ENCODE assay signal across 27 mouse cellular contexts in genomic region chr1:191114868-191115267, GRCm38 (mm10). TPM values are rescaled to one million over a fixed set of nuclear protein-coding genes. Genes with fewer than 3 reads are reported as not detected.
DNase-seq lines count a peak whose midpoint lies in the region; ATAC-seq and TF ChIP-seq lines count a peak whose summit lies in the region.
"Had no signal": no experiment of that assay in that cellular context is flagged by ENCODE, and none has a peak within 500 bp of the region (broad histone marks: within the 10 kb centered on the region; RNA-seq: fewer than 3 reads in every experiment).

No protein-coding gene starts in this region.

- no peak overlapping the region for H3K4me3 ChIP-seq in heart, adult 2 months
- no peak overlapping the region for H3K4me3 ChIP-seq in liver, adult 2 months (ENCODE audit: insufficient read depth, low read depth, low read length)
- no peak overlapping the region for H3K4me3 ChIP-seq in liver, embryonic 12.5 days
- H3K4me3 ChIP-seq in CH12.LX (replicated peaks in 1 of 3; ENCODE audit: low read depth in 2 of 3, low read length in 2 of 3, poor library complexity in 1 of 3), result peak overlapping the region in 1 of 3 experiments; percentile 9
- H3K4me3 ChIP-seq: forebrain, embryonic 15.5 days; hindbrain, embryonic 15.5 days; limb, embryonic 13.5 days; midbrain, embryonic 12.5 days; neural tube, embryonic 13.5 days had no signal

- TF ChIP-seq EP300 in heart, adult 2 months (IDR thresholded peaks at IDR 0.05; ENCODE audit: insufficient read depth, low read depth, low read length), result no peak
- TF ChIP-seq EP300 in CH12.LX (IDR thresholded peaks at IDR 0.05; ENCODE audit: low read length), result peak; percentile 83

- WGBS in heart, adult 2 months, result 47% methylated on average over 7 of the region's 7 CpGs
- 71% methylated on average over 7 of the region's 7 CpGs for WGBS in liver, adult 2 months
- WGBS in liver, embryonic 12.5 days (ENCODE audit: insufficient replicate concordance), result 36% methylated on average over 7 of the region's 7 CpGs

- TF ChIP-seq RAD21 in CH12.LX (IDR thresholded peaks at IDR 0.05; ENCODE audit: low read depth, low read length), result peak; percentile 3

- no peaks in the 10 kb centered on the region for H3K9me3 ChIP-seq in liver, embryonic 12.5 days (replicated peaks)
- no peaks in the 10 kb centered on the region for H3K9me3 ChIP-seq in CH12.LX (replicated peaks; ENCODE audit: low read length)
- H3K9me3 ChIP-seq: forebrain, embryonic 15.5 days; hindbrain, embryonic 15.5 days; limb, embryonic 13.5 days; midbrain, embryonic 12.5 days; neural tube, embryonic 13.5 days had no signal

- DNase-seq in heart, adult 2 months, result peak; percentile 24 to 31
- DNase-seq in heart, postnatal 14 days, result no peak
- no peak for DNase-seq in liver, adult 2 months (ENCODE audit: extremely low read depth, low read depth, low spot score)
- peak; percentile 90 for DNase-seq in CH12.LX (ENCODE audit: extremely low read depth)
- no peak for DNase-seq in left cerebral cortex, postnatal 25 days (ENCODE audit: low spot score in 2 of 2)
- no peak for DNase-seq in left cerebral cortex, adult 9 months (ENCODE audit: low spot score in 2 of 2)
- DNase-seq: cerebellum, adult 9-11 months; embryo, embryonic 11 days; kidney, adult 11 months; kidney, postnatal 14 days; lung, embryonic 14.5 days; lung, postnatal 4 days; thymus, postnatal 14 days had no signal

- no peak overlapping the region for H3K9ac ChIP-seq in heart, adult 2 months (ENCODE audit: low read depth, low read length)
- no peak overlapping the region for H3K9ac ChIP-seq in liver, adult 2 months (ENCODE audit: low read depth, low read length)
- H3K9ac ChIP-seq in liver, embryonic 12.5 days, result no peak overlapping the region
- peak overlapping the region; percentile 11; the same call in 1 of the 2 replicates for H3K9ac ChIP-seq in CH12.LX (ENCODE audit: insufficient read depth, low read depth)
- H3K9ac ChIP-seq: forebrain, embryonic 15.5 days; hindbrain, embryonic 15.5 days; limb, embryonic 13.5 days; lung, embryonic 14.5 days; midbrain, embryonic 12.5 days; neural tube, embryonic 13.5 days had no signal

- H3K79me2 ChIP-seq in heart, adult 2 months (replicated peaks; ENCODE audit: control insufficient read depth, insufficient read depth, low read length), result no peaks in the 10 kb centered on the region
- H3K79me2 ChIP-seq in liver, adult 2 months (ENCODE audit: control insufficient read depth, insufficient read depth, low read length), result no peaks in the 10 kb centered on the region
- H3K79me2 ChIP-seq in CH12.LX (replicated peaks; ENCODE audit: control insufficient read depth, extremely low read depth, insufficient read depth, poor library complexity, severe bottlenecking), result no peaks in the 10 kb centered on the region

- TF ChIP-seq CTCF in heart, adult 2 months (IDR thresholded peaks at IDR 0.05), result no peak
- TF ChIP-seq CTCF in liver, adult 2 months (IDR thresholded peaks at IDR 0.05; ENCODE audit: low read depth, low read length), result no peak
- no peak for TF ChIP-seq CTCF in CH12.LX (conservative IDR thresholded peaks at IDR 0.05 in 1 of 2, IDR thresholded peaks at IDR 0.05 in 1 of 2; ENCODE audit: low read depth in 2 of 2, low read length in 2 of 2)

- ATAC-seq in liver, embryonic 12.5 days, result no peak
- ATAC-seq in granulocyte monocyte progenitor cell, adult 5-6 weeks (replicated peaks; ENCODE audit: poor library complexity, severe bottlenecking), result peak; percentile 45
- ATAC-seq: forebrain, embryonic 15.5 days had no signal

- dilution Hi-C loops in CH12.LX (cut with MboI; ENCODE audit: extremely low pct_ligation_motif_present, extremely low pct_unique_long_range_greater_than_20kb, low sequenced_read_pairs), result no loop called here

- TF ChIP-seq POLR2A in heart, adult 2 months (IDR thresholded peaks at IDR 0.05; ENCODE audit: insufficient read depth, low read depth, low read length), result no peak
- no peak for TF ChIP-seq POLR2A in liver, adult 2 months (IDR thresholded peaks at IDR 0.05; ENCODE audit: extremely low read depth, insufficient read depth, low read length)
- TF ChIP-seq POLR2A in CH12.LX (IDR thresholded peaks at IDR 0.05; ENCODE audit: low read depth, low read length), result no peak

- H3K4me1 ChIP-seq in heart, adult 2 months (ENCODE audit: control insufficient read depth, insufficient read depth, low read length), result peaks cover 3% of the 10 kb centered on the region; the same call in 1 of the 2 replicates
- H3K4me1 ChIP-seq in liver, adult 2 months (ENCODE audit: control insufficient read depth, insufficient read depth, low read length), result no peaks in the 10 kb centered on the region
- H3K4me1 ChIP-seq in liver, embryonic 12.5 days, result peaks cover 18% of the 10 kb centered on the region
- H3K4me1 ChIP-seq in CH12.LX (ENCODE audit: control insufficient read depth in 1 of 2, insufficient read depth in 2 of 2), result peaks cover 39 to 78% of the 10 kb centered on the region in 2 experiments
- H3K4me1 ChIP-seq: forebrain, embryonic 15.5 days; hindbrain, embryonic 15.5 days; limb, embryonic 13.5 days; midbrain, embryonic 12.5 days had no signal

- H3K36me3 ChIP-seq in heart, adult 2 months (ENCODE audit: control insufficient read depth, insufficient read depth, low read length), result no peaks in the 10 kb centered on the region
- no peaks in the 10 kb centered on the region for H3K36me3 ChIP-seq in liver, adult 2 months (ENCODE audit: control insufficient read depth, insufficient read depth, low read length)
- H3K36me3 ChIP-seq in liver, embryonic 12.5 days, result no peaks in the 10 kb centered on the region
- peaks cover 0 to 2% of the 10 kb centered on the region in 2 experiments for H3K36me3 ChIP-seq in CH12.LX (replicated peaks in 1 of 2; ENCODE audit: control insufficient read depth in 1 of 2, insufficient read depth in 1 of 2, low read length in 1 of 2)
- H3K36me3 ChIP-seq: forebrain, embryonic 15.5 days; hindbrain, embryonic 15.5 days; limb, embryonic 13.5 days; midbrain, embryonic 12.5 days; neural tube, embryonic 13.5 days had no signal

- intact Hi-C loops in heart, adult 2 months (cut with DNase I), result no loop called here
- intact Hi-C loops in heart, postnatal 14 days (cut with DNase I), result loop anchor here (2.0 kb wide), 1 partner anchor 18 kb away; the partner anchor contains the start of gene Batf3
- intact Hi-C loops in left cerebral cortex, postnatal 25 days (cut with DNase I), result no loop called here

- H3K27me3 ChIP-seq in heart, adult 2 months (ENCODE audit: control insufficient read depth, insufficient read depth, low read length), result no peaks in the 10 kb centered on the region
- no peaks in the 10 kb centered on the region for H3K27me3 ChIP-seq in liver, adult 2 months (ENCODE audit: control insufficient read depth, insufficient read depth, low read length)
- no peaks in the 10 kb centered on the region for H3K27me3 ChIP-seq in liver, embryonic 12.5 days (replicated peaks)
- H3K27me3 ChIP-seq in CH12.LX (replicated peaks), result no peaks in the 10 kb centered on the region
- H3K27me3 ChIP-seq: forebrain, embryonic 15.5 days; hindbrain, embryonic 15.5 days; limb, embryonic 13.5 days; midbrain, embryonic 12.5 days; neural tube, embryonic 13.5 days had no signal

- in situ Hi-C loops in CH12.LX (cut with MboI; ENCODE audit: low pct_ligation_motif_present, low pct_unique_long_range_greater_than_20kb, low sequenced_read_pairs), result loop anchor here (25.0 kb wide), 1 partner anchor 697 kb away; the partner anchor contains the start of gene Nek2

- H3K4me2 ChIP-seq in liver, embryonic 12.5 days, result no peak overlapping the region
- H3K4me2 ChIP-seq in CH12.LX (ENCODE audit: insufficient read depth, low read depth, poor library complexity, severe bottlenecking), result peak overlapping the region; percentile 24
- H3K4me2 ChIP-seq: forebrain, embryonic 15.5 days; heart, embryonic 11.5 days; hindbrain, embryonic 15.5 days; limb, embryonic 13.5 days; lung, embryonic 14.5 days; midbrain, embryonic 12.5 days; neural tube, embryonic 13.5 days had no signal

- no peak overlapping the region for H3K27ac ChIP-seq in heart, adult 2 months
- H3K27ac ChIP-seq in liver, adult 2 months (replicated peaks; ENCODE audit: insufficient read depth, low read depth, low read length), result peak overlapping the region; percentile 31
- H3K27ac ChIP-seq in liver, embryonic 12.5 days, result no peak overlapping the region
- H3K27ac ChIP-seq in CH12.LX (ENCODE audit: insufficient read depth, low read depth), result peak overlapping the region; percentile 47
- H3K27ac ChIP-seq: forebrain, embryonic 15.5 days; hindbrain, embryonic 15.5 days; limb, embryonic 13.5 days; midbrain, embryonic 12.5 days; neural tube, embryonic 13.5 days had no signal

RNA-seq across cellular contexts. Expression of gene Batf3, which starts 17.2 kb away (rescaled TPM):
- total RNA-seq in heart, adult 2 months (2021), result under 1 TPM in 1 of 2 experiments, not detected in 1; 0.60 TPM
- polyA plus RNA-seq in heart, adult 2 months (2012; rRNA removed), result 1.3 and 1.8 TPM in 2 replicates
- total RNA-seq in heart, postnatal 14 days (2021), result not detected
- total RNA-seq in liver, adult 2 months (2014; rRNA removed), result 1.6 and 2.2 TPM in 2 replicates
- 2.5 and 2.9 TPM in 2 replicates for polyA plus RNA-seq in liver, adult 2 months (2012; rRNA removed)
- 2.6 and 3.7 TPM in 2 replicates for polyA plus RNA-seq in liver, embryonic 12.5 days (2016; fragmentation: Nextera tagmentation; extraction: Ambion mirVana)
- total RNA-seq in CH12.LX (2012; rRNA removed) (38.7 and 50.4 TPM in 2 replicates), CH12.LX (2014; rRNA removed) (33.0 and 44.7 TPM in 2 replicates)
- 42.5 and 48.1 TPM in 2 replicates for polyA plus RNA-seq in CH12.LX (2012; ENCODE audit: insufficient read length, low read depth)
- not detected in 2 replicates for total RNA-seq in granulocyte monocyte progenitor cell, adult 5-6 weeks (2014; fragmentation: Nextera tagmentation)
- total RNA-seq in granulocyte monocyte progenitor cell, adult 5-6 weeks (2017), result not detected in 2 replicates
- total RNA-seq in left cerebral cortex, postnatal 25 days (2021), result 1 to 10 TPM; 1.2 to 1.9 TPM

RNA-seq across cellular contexts. Expression of gene Fam71a, which starts 49.7 kb away (rescaled TPM):
- total RNA-seq in heart, adult 2 months (2021), result not detected
- not detected in 2 replicates for polyA plus RNA-seq in heart, adult 2 months (2012; rRNA removed)
- total RNA-seq in heart, postnatal 14 days (2021), result not detected
- total RNA-seq in liver, adult 2 months (2014; rRNA removed), result not detected in 2 replicates
- polyA plus RNA-seq in liver, adult 2 months (2012; rRNA removed), result not detected in 2 replicates
- not detected in 2 replicates for polyA plus RNA-seq in liver, embryonic 12.5 days (2016; fragmentation: Nextera tagmentation; extraction: Ambion mirVana)
- total RNA-seq in CH12.LX (2012; rRNA removed) (not detected in 2 replicates), CH12.LX (2014; rRNA removed) (not detected in 2 replicates)
- polyA plus RNA-seq in CH12.LX (2012; ENCODE audit: insufficient read length, low read depth), result not detected in 2 replicates
- not detected in 2 replicates for total RNA-seq in granulocyte monocyte progenitor cell, adult 5-6 weeks (2014; fragmentation: Nextera tagmentation)
- total RNA-seq in granulocyte monocyte progenitor cell, adult 5-6 weeks (2017), result 0.17 and 1.1 TPM in 2 replicates
- total RNA-seq in left cerebral cortex, postnatal 25 days (2021), result not detected
- total RNA-seq: adrenal gland, adult 18-20 months; gastrocnemius, postnatal 25 days; heart, postnatal 10 days; layer of hippocampus, adult 8-10 months; left cerebral cortex, adult 8-10 months had no signal
- polyA plus RNA-seq: embryonic facial prominence, embryonic 14.5 days; forebrain, embryonic 15.5 days; heart, embryonic 11.5 days; hindbrain, embryonic 15.5 days; limb, embryonic 13.5 days; lung, embryonic 14.5 days; midbrain, embryonic 12.5 days; neural tube, embryonic 13.5 days had no signal

RNA-seq across cellular contexts. Expression of gene Nsl1, which starts 52.1 kb away (rescaled TPM):
- total RNA-seq in heart, adult 2 months (2021), result under 1 TPM; 0.16 to 0.18 TPM
- polyA plus RNA-seq in heart, adult 2 months (2012; rRNA removed), result 0.18 and 0.20 TPM in 2 replicates
- total RNA-seq in heart, postnatal 14 days (2021), result 1 to 10 TPM in 1 of 2 experiments, under 1 TPM in 1; 0.65 to 1.4 TPM
- 0.34 and 0.46 TPM in 2 replicates for total RNA-seq in liver, adult 2 months (2014; rRNA removed)
- 0.04 and 0.11 TPM in 2 replicates for polyA plus RNA-seq in liver, adult 2 months (2012; rRNA removed)
- polyA plus RNA-seq in liver, embryonic 12.5 days (2016; fragmentation: Nextera tagmentation; extraction: Ambion mirVana), result 22.0 and 24.2 TPM in 2 replicates
- total RNA-seq in CH12.LX (2012; rRNA removed) (17.4 and 17.9 TPM in 2 replicates), CH12.LX (2014; rRNA removed) (24.9 and 27.1 TPM in 2 replicates)
- 16.0 and 20.0 TPM in 2 replicates for polyA plus RNA-seq in CH12.LX (2012; ENCODE audit: insufficient read length, low read depth)
- 11.1 and 12.6 TPM in 2 replicates for total RNA-seq in granulocyte monocyte progenitor cell, adult 5-6 weeks (2014; fragmentation: Nextera tagmentation)
- total RNA-seq in granulocyte monocyte progenitor cell, adult 5-6 weeks (2017), result 14.1 and 17.6 TPM in 2 replicates
- total RNA-seq in left cerebral cortex, postnatal 25 days (2021), result under 1 TPM; 0.32 to 0.69 TPM

RNA-seq across cellular contexts. Expression of gene Tatdn3, which starts 52.1 kb away (rescaled TPM):
- total RNA-seq in heart, adult 2 months (2021), result 10 to 100 TPM; 14.3 to 14.6 TPM
- polyA plus RNA-seq in heart, adult 2 months (2012; rRNA removed), result 11.9 and 25.6 TPM in 2 replicates
- 10 to 100 TPM; 14.4 to 20.7 TPM for total RNA-seq in heart, postnatal 14 days (2021)
- 9.3 and 16.3 TPM in 2 replicates for total RNA-seq in liver, adult 2 months (2014; rRNA removed)
- polyA plus RNA-seq in liver, adult 2 months (2012; rRNA removed), result 5.0 and 9.4 TPM in 2 replicates
- 8.9 and 9.8 TPM in 2 replicates for polyA plus RNA-seq in liver, embryonic 12.5 days (2016; fragmentation: Nextera tagmentation; extraction: Ambion mirVana)
- total RNA-seq in CH12.LX (2012; rRNA removed) (12.9 TPM in 2 replicates), CH12.LX (2014; rRNA removed) (17.2 and 17.3 TPM in 2 replicates)
- 11.3 and 12.7 TPM in 2 replicates for polyA plus RNA-seq in CH12.LX (2012; ENCODE audit: insufficient read length, low read depth)
- total RNA-seq in granulocyte monocyte progenitor cell, adult 5-6 weeks (2014; fragmentation: Nextera tagmentation), result 4.0 and 21.4 TPM in 2 replicates
- 9.3 and 12.5 TPM in 2 replicates for total RNA-seq in granulocyte monocyte progenitor cell, adult 5-6 weeks (2017)
- 10 to 100 TPM; 26.6 to 27.1 TPM for total RNA-seq in left cerebral cortex, postnatal 25 days (2021)

Comparison
In these comparisons a context has a peak if more than half of its experiments do, and no peak if none do; other contexts are left out.
1. DNase-seq: peak in heart, adult 2 months (2 of 2) and CH12.LX (single experiment); none in heart, postnatal 14 days (0 of 2), liver, adult 2 months (single experiment), left cerebral cortex, postnatal 25 days (0 of 2) and left cerebral cortex, adult 9 months (0 of 2).
2. H3K27ac ChIP-seq: peak in liver, adult 2 months (single experiment) and CH12.LX (single experiment); none in heart, adult 2 months (single experiment) and liver, embryonic 12.5 days (single experiment).
3. RNA of gene Batf3, which starts 17.2 kb away (total RNA-seq): 33.0 to 50.4 TPM in CH12.LX; 1.2 to 1.9 TPM in left cerebral cortex, postnatal 25 days, 1.6 to 2.2 TPM in liver, adult 2 months, 0.60 TPM in heart, adult 2 months, not detected in heart, postnatal 14 days and not detected in granulocyte monocyte progenitor cell, adult 5-6 weeks; every median in the first group is over 10 times any median in the second.